Mouse (Mus musculus) MEL-GATA-1-ER (cell line): ENCODE measurements around the gene Dennd2d.

Source experiments
- DNase-seq: peaks from one replicate; pipeline ENCODE4 v3.0.0-alpha.2; 2012; ENCODE audit warnings: low read depth; ENCODE audit errors: extremely low read depth

The Dennd2d gene

DNA sequence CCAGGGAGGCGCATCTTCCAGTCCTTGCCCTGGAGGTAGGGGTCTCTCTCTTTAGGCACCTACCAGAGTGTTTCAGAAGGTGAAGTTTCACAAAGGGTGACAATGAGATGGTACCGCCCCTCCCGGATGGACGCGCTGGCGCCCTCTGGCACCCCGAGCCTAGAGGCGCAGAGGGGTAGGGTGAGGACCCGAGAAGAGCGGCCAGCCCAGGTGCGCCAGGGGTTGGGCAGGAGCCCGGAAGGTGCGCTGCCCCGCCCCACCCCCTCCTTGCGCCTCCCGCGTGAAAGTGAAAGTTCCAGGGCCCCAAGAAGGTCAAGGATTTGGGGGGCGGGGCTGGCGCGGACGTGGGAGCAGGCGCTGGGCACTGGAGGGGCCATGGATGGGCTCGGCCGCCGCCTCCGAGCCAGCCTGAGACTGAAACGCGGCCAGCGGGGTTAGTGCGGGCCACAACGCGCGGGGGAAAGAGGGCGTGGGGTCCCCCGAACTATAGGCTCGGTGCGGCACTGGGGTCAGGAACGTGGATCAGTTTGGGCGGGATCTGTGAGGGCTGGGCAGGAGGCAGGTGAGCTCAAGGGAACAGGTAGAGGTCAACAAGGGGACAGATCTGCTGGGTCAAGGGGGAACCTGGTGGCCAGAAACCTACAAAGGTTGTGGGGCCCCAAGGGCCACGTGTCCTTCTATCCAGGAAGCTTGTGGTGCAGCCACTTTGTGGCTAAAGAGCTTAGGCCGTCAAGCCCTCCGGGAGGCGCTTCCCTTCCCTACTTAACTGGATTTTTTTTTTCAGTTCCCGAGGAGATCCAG, at the start of gene Dennd2d:
TSS of gene Dennd2d (plus strand) at position 125 of the 801 bp plus-strand sequence.
- no peak for DNase-seq

DNA sequence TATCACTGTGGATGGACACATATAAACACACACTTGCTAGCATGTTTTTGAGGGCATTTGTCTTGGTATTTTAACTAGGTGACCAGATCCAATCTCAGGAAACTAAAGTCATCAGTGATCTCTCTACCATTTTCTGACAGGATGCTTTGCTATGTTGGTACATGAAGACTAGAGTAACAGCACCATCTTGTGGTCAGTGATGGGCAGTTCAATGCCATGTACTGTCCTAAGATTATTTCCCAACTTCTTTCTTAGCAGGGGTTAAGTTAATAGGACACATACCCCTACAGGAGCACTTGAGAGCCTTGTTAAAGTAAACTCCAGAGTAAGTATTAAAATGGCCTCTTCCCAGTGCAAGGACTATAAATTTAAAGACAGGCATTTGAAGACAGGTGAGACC, 33.6 kb upstream of the Dennd2d start:
- peak; percentile 39 for DNase-seq

DNA sequence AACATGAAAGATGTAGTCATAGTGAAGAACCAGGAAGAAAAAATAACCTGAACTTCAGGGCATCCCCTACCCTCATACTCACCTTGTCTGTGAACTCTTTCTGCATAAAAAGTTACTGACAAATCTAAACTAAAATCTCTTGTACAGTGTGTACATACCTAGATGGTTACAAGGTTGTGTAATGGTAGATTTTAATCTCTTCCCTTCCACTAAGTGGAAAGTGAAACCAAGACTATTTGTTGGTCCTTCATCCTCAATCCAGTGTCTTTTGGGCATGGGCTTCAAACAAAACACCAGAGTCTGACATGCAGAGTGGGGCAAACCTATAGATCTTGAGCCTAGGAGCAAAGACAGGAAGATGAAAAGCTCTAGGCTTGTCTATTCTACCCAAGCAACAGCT, 33.2 kb upstream of the Dennd2d start:
- DNase-seq = no peak

DNA sequence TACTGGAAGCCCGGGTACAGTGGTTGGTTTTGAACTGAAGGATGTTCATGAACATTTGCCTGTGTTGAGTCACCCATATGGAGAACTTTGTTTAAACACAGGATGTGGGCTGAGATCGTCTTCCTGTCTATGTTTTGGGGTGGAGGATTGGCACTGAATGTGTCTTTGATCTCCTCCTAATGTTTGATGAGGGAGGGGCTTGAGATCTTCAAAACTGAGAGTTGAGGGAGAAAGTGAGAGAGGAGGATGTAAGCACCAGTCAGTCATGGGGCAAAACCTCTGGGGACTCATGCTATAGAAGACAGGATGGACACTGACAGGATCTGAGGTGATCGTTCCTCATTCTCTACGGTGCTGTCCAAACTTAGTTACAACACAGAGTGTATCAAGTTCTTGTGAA, 32.6 kb upstream of the Dennd2d start:
- DNase-seq = no peak

GRCm38 (mm10) chr3:106452616-106453015, 29.6 kb upstream of the Dennd2d start:
- no peak for DNase-seq

GRCm38 (mm10) chr3:106457298-106457869, 24.8 kb upstream of the Dennd2d start:
- no peak for DNase-seq

DNA sequence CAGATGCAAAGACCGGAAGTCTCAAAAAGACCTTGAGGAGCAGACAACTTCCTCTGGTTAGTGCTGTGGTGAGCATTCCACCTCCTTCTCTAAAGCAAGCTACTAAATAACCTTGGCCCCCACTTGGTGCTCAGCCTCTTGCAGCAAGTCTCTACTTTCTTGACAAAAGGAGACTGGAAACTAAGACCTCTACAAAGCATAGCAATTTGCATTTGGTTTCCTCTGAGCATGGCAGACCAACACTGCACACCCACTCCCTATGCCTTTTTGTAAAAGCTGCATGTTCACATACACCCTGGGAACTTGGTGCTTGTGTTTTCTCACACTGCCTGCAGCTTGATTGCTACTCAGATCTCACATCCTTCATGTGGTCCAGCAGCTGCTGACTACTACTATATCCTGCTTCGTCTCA, 20.1 kb upstream of the Dennd2d start:
- no peak for DNase-seq

DNA sequence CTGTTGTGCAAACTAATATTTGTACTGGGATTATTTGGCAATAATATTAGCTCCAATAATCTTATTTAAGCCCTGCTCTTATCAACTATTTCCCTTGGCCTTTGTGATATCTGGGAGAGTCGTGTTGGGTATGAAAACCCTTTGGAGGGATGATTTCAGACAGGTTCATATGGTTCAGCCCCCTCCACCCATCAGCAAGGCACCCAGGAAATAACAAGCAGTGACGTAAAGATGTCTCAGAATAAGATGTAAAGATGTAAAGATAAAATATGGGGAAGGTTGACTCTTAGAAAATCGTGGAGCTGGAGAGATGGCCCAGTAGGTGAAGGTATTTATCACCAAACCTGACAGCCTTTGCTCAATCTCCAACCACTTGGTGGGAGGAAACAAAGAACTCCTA, 19.7 kb upstream of the Dennd2d start:
- no peak for DNase-seq

GRCm38 (mm10) chr3:106464750-106465149, 17.5 kb upstream of the Dennd2d start:
- no peak for DNase-seq

- peak; percentile 62 for DNase-seq
These were observed 8.0 kb upstream of the Dennd2d start for GRCm38 (mm10) chr3:106474210-106474609.

- DNase-seq = no peak
These were observed 5.3 kb upstream of the Dennd2d start for GRCm38 (mm10) chr3:106476863-106477262.

DNA sequence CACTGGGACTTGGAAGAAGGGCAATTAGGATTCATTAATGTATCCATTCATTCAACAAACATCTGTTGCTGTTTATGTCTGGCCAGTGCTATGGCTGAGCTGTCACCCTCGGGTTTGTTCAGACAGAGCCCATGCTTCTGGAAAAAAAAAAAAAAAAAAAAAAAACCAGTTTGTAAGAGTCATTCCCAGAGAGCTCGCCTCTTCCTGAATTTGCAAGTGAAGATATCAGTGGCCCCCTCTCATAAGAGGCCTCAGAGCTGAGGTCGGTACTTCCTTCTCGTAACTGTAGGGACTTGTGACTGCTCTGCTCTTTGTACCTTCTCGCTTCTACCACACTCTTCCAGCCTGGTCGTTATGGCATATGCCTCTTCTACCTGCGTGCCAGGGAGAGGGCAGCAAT, 1.1 kb downstream of the Dennd2d start:
- peak; percentile 71 for DNase-seq

- no peak for DNase-seq
These were observed 1.7 kb downstream of the Dennd2d start for GRCm38 (mm10) chr3:106483796-106484405.

GRCm38 (mm10) chr3:106484861-106485260, 2.7 kb downstream of the Dennd2d start:
- no peak for DNase-seq

DNA sequence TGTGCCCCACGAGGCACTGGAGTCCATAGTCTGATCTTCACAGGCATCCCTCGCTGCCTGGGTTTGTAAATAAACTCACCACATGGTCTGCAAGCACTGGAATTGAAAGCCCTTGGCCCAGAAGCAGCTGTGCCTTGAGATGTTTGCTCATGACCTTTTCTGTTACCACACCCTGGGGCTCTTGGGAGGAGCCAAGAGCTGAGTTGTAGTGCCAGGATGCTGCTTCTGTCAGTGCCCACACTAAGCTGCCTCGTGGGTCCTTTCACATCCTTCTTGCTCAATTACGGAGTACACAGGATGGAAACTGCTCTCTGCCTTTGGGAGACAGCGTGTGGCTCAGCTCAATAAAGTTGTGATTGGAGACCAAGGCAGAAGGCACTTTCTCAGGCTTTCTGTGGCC, 3.6 kb downstream of the Dennd2d start:
- DNase-seq = no peak

- no peak for DNase-seq
These were observed 5.3 kb downstream of the Dennd2d start for GRCm38 (mm10) chr3:106487551-106487950.

GRCm38 (mm10) chr3:106490239-106490638, 8.0 kb downstream of the Dennd2d start:
- DNase-seq = no peak

- DNase-seq = peak; percentile 81
These were observed 10.5 kb downstream of the Dennd2d start for GRCm38 (mm10) chr3:106492723-106493122.

GRCm38 (mm10) chr3:106493202-106493601, 11.0 kb downstream of the Dennd2d start:
- no peak for DNase-seq

GRCm38 (mm10) chr3:106493882-106494281, 11.7 kb downstream of the Dennd2d start:
- DNase-seq = no peak

- no peak for DNase-seq
These were observed 12.3 kb downstream of the Dennd2d start for GRCm38 (mm10) chr3:106494417-106494950.

GRCm38 (mm10) chr3:106495346-106496044, 13.3 kb downstream of the Dennd2d start:
- peak; percentile 70 for DNase-seq
